Mouse (Mus musculus) testis, adult 2 months (tissue): ENCODE measurements around the gene Zdhhc8.

Experiments
- CTCF ChIP-seq: fragments of 200-500 bp; IDR thresholded peaks from 2 replicates; pipeline ENCODE4 v1.5.1; 2012; ENCODE audit warnings: low read depth, mild to moderate bottlenecking, inconsistent platforms, low read length, moderate library complexity; ENCODE audit not compliant: control insufficient read depth, insufficient read depth, insufficient replicate concordance
- POLR2A ChIP-seq: fragments of 200-500 bp; IDR thresholded peaks from 2 replicates; pipeline ENCODE4 v1.6.1; 2012; ENCODE audit warnings: low read depth, mild to moderate bottlenecking, inconsistent platforms, low read length, moderate library complexity; ENCODE audit not compliant: control insufficient read depth

DNA sequence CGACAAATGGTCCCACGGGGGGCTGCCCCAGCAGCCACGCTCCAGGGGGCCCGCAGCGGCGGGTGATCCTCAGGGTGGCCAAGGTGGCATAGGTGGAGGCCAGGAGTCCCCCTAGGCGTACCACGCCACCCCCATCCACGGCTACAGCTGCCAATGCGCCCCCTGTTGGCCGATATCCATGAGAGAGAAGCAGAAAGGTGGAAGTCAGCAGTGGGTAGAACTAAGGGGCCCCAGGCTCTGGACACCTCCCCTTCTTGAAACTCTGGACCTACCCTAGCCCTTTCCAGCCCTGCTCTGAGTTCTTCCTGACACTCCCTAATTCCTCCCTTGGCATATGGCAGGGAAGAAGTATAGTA lies 13.4 kb downstream of the Zdhhc8 start:
- no peak for TF ChIP-seq CTCF
- no peak for TF ChIP-seq POLR2A
